Mouse (Mus musculus): ENCODE data around the gene Arhgef39.

GRCm38 (mm10) chr4:43470301-43470700 is 29.2 kb downstream of the Arhgef39 start:
- TF ChIP-seq CTCF (IDR thresholded peaks at IDR 0.05; ENCODE audit: borderline replicate concordance, insufficient read depth, low read depth, low read length) (no peak), POLR2A (IDR thresholded peaks at IDR 0.05; ENCODE audit: borderline replicate concordance, insufficient read depth, low read length) (no peak)

Measured in cerebellum, adult 2 months (tissue).